Mouse (Mus musculus): Measurements from ENCODE around the gene Tenm1.

Gene Tenm1

GRCm38 (mm10) chrX:43428855-43429263 is at the start of gene Tenm1:
TSS of gene Tenm1 (minus strand) at chrX:43429126.
- DNase-seq: peak; percentile 66

GRCm38 (mm10) chrX:43467311-43467710 is 38.4 kb upstream of the Tenm1 start:
- DNase-seq: no peak

- DNase-seq: peak; percentile 14
These were observed 1.7 kb upstream of the Tenm1 start for GRCm38 (mm10) chrX:43430581-43430980.

GRCm38 (mm10) chrX:43429982-43430531 is 1.1 kb upstream of the Tenm1 start:
- peak; percentile 41 for DNase-seq

- DNase-seq: no peak
These were observed 411 bp upstream of the Tenm1 start for GRCm38 (mm10) chrX:43429337-43429736.

- DNase-seq: no peak
These were observed 963 bp downstream of the Tenm1 start for GRCm38 (mm10) chrX:43427961-43428365.

- DNase-seq: peak; percentile 26
These were observed 1.8 kb downstream of the Tenm1 start for GRCm38 (mm10) chrX:43427111-43427510.

- no peak for DNase-seq
These were observed 31.0 kb downstream of the Tenm1 start for GRCm38 (mm10) chrX:43397957-43398356.

GRCm38 (mm10) chrX:43388106-43388505 is 40.8 kb downstream of the Tenm1 start:
- DNase-seq: no peak

- no peak for DNase-seq
These were observed 56.4 kb downstream of the Tenm1 start for GRCm38 (mm10) chrX:43372526-43372925.

GRCm38 (mm10) chrX:43319351-43319750 is 109.6 kb downstream of the Tenm1 start:
- no peak for DNase-seq

GRCm38 (mm10) chrX:43317801-43318520 is 111.0 kb downstream of the Tenm1 start:
- DNase-seq: no peak

GRCm38 (mm10) chrX:43235844-43236243 is 193.1 kb downstream of the Tenm1 start:
- no peak for DNase-seq

GRCm38 (mm10) chrX:43205003-43205402 is 223.9 kb downstream of the Tenm1 start:
- no peak for DNase-seq

GRCm38 (mm10) chrX:43202249-43202783 is 226.6 kb downstream of the Tenm1 start:
- DNase-seq: no peak

GRCm38 (mm10) chrX:43182975-43183374 is 246.0 kb downstream of the Tenm1 start:
- DNase-seq: no peak

- DNase-seq: no peak
These were observed 277.4 kb downstream of the Tenm1 start for GRCm38 (mm10) chrX:43151561-43151960.

GRCm38 (mm10) chrX:43129696-43130095 is 299.2 kb downstream of the Tenm1 start:
- DNase-seq: no peak

GRCm38 (mm10) chrX:43122491-43122890 is 306.4 kb downstream of the Tenm1 start:
- no peak for DNase-seq

GRCm38 (mm10) chrX:43122001-43122400 is 306.9 kb downstream of the Tenm1 start:
- no peak for DNase-seq

GRCm38 (mm10) chrX:42986100-42986499 is 442.8 kb downstream of the Tenm1 start:
- no peak for DNase-seq

GRCm38 (mm10) chrX:42973562-42973961 is 455.4 kb downstream of the Tenm1 start:
- no peak for DNase-seq

GRCm38 (mm10) chrX:42967611-42968010 is 461.3 kb downstream of the Tenm1 start:
- DNase-seq: no peak

GRCm38 (mm10) chrX:42861731-42862130 is 567.2 kb downstream of the Tenm1 start:
- no peak for DNase-seq

Data from right cerebral cortex, postnatal 25 days (tissue).